Mouse (Mus musculus) lung, postnatal 14 days (tissue): ENCODE measurements around the gene Ephx4.
"Not testable (repeated sequence)": the region's sequence is repeated elsewhere in the genome, so short reads cannot be mapped to it uniquely, and the experiment has no call there.

Experiments used
- DNase-seq: peaks from one replicate; pipeline ENCODE4 v3.0.0; 2021

The Ephx4 gene

GRCm38 (mm10) chr5:107402436-107402835, at the start of gene Ephx4:
Gene Ephx4 (plus strand): TSS chr5:107402736.
- no peak for DNase-seq

- no peak for DNase-seq
Measured at GRCm38 (mm10) chr5:107353981-107354380, 48.6 kb upstream of the Ephx4 start.

DNA sequence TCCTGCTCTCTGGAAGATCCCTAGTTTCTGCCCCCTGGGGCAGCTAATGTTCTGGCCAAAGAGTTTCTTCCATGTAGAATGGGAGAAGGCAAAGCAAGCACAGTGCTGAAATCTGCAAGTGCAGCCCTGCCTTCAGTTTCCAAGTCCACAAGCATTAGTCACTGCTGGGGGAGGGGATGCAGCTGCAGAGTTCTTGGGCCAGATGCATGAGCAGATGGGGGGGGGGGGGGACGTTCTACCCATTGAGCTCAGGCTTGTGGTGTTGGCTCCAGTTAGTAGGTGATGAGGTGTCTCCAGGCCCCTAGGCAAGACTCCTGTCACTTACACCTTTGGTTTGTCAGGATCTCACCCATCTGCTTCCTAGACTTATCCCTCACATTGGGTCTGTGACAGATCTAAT, 46.7 kb upstream of the Ephx4 start:
- DNase-seq: peak; percentile 11

GRCm38 (mm10) chr5:107357723-107358122, 44.8 kb upstream of the Ephx4 start:
- no peak for DNase-seq

DNA sequence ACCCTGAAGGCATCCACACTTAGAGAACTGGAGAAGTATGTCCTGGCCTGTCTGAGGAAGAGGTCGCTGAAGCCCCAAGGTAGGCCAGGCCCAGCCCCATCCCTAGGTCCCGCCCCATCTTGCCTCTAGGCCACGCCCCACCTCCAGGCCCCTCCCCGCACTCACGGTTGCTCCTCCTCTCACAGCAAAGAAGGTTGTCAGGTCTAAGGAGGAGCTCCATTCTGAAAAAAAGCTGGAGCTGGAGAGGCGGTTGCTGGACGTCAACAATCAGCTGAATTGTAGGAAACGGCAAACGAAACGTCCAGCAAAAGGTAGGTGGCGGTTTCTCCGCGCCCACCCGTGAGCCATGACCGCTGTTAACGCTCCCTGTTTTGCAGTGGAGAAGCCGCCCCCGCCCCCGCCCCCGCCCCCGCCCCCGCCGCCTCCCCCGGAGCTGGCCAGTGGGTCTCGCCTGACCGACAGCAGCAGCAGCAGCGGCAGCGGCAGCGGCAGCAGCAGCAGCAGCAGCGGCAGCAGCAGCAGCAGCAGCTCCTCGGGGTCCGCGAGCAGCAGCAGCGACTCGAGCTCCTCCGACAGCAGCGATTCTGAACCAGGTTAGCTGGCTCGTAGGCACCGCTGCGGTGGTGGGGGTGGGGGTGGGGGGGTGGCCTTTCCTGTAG, 43.0 kb upstream of the Ephx4 start:
- DNase-seq: peak; percentile 89

DNA sequence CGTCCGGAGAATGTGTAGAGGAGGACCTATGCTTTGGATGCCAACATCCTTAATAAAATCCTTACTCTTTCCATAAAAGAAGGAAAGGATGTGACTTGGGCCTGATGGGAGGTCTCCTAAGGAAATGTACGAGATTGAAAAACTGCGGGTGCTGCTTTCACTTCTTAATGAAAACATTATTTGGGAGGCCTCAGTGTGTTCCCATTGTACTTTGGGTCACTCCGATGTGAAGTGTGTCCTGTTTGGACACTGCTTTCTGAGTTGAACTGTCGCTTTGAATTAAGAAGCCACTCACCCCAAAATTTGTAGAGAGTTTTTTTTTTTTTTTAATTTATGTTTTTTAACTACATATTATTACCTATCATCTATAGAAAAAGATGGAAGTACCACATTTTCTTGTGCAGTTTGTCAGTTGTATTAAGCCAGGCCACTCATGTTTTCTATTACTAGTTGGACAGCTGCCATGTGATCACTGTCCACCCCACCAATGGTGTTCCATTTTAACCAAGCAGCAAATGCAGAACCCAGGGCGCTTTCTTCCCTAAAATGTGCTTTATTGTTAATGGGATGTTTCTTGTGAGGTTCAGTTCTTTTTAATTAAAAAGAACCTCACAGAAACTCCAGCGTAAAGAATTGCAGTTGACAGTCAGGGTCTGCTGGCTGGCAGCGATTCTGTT, 42.3 kb upstream of the Ephx4 start:
- DNase-seq: peak; percentile 4

DNA sequence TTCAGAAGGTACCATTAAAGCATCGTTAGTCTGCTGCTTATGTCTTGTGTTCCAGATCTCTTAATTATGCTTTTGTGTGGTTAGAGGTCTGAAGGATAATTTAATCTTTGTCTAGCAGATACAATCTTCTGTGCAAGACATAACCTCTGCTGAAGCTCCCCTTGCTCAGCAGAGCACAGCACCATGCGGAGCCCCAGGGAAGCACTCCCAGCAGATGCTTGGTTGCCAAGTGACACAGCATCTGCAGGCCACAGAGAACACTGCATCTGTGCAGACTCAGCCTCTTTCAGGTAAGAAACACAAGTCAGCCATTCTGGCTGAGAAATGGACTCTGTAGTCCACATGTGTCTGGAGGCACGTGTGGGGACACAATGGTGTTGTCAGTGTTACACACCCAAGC, 32.5 kb upstream of the Ephx4 start:
- DNase-seq: no peak

DNA sequence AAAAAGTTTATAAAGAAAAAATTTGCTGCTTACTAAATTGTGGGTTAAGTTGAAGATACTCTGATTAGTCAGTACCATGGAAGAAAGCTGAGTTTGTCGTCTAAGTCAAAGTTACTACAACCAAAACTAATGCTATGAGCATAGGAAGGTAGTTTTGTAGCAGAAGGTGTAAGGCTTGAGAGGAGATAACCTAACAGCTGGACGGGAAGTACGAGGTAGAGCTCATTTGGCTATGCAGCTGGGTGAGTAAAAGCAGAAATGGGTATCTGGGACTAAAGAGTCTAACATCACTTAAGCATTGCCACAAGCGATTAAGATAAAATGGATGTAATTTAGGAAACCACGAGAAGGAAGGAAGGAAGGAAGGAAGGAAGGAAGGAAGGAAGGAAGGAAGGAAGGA, 31.2 kb upstream of the Ephx4 start:
- DNase-seq: no peak

DNA sequence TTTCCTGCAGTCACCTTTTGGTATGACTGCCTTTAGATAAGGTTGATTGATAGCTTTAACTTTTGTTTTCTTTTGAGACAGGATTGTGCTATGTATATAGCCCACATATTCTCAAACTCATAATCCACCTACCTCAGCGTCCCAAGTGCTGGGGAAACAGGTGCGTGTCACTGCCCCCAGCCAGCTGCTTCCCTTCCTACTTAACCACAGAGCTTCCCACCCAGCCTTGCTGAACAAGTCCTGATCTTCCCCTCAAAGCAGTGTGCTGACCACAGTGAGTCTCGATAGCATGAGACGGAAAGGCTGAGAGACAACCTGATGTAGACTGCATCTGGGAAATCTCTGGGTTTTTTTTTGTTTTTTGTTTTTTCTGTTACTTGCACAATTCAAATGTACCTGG, 29.3 kb upstream of the Ephx4 start:
- DNase-seq: no peak

DNA sequence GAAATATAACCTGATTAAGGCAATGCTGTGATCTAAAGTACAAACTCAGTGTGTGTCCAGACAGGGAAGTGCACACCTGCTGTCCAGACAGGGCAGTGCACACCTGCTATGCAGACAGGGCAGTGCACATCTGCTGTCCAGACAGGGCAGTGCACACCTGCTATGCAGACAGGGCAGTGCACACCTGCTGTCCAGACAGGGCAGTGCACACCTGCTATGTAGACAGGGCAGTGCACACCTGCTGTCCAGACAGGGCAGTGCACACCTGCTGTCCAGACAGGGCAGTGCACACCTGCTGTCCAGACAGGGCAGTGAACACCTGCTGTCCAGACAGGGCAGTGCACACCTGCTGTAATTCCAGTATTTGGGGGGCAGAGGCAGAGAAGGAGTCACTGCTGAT, 16.1 kb upstream of the Ephx4 start:
- not testable (repeated sequence) for DNase-seq

DNA sequence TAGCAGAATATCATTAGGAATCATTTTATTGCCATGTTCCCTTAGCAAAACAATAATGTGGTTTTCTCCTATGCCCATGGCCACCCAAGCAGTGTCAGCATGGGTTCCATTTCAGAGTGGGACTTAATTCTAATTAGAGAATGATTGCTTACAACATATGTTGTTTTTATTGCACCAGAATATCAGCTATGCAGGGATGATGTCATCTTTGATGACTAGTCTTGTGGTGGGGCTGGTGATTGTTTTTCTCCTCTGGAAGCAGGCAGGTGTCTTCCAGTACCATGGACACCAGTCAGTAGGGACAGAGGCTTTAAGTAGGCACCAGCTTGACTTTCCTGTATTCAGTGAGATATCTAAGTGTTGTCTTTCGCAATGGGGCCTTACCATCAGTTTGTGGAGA, 14.7 kb upstream of the Ephx4 start:
- no peak for DNase-seq

DNA sequence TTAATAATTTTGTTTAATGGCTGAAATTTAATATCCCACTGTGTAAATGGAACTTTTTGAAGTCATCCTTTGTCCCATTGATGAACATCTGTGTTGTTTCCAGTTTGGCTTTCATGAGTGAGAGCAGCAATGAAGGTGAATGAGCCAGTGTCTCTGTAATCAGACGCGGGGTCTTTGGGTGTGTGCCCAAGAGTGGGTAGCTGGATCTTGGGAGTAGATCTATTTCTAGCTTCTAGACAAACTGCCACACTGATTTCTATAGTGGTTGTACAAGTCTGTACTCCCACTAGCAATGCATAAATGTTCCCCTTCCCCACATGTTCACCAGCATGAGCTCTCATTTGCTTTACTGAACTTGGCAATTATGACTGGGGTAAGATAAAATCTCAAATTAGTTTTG, 13.2 kb upstream of the Ephx4 start:
- DNase-seq: no peak

GRCm38 (mm10) chr5:107394437-107394836, 8.1 kb upstream of the Ephx4 start:
- DNase-seq: no peak

DNA sequence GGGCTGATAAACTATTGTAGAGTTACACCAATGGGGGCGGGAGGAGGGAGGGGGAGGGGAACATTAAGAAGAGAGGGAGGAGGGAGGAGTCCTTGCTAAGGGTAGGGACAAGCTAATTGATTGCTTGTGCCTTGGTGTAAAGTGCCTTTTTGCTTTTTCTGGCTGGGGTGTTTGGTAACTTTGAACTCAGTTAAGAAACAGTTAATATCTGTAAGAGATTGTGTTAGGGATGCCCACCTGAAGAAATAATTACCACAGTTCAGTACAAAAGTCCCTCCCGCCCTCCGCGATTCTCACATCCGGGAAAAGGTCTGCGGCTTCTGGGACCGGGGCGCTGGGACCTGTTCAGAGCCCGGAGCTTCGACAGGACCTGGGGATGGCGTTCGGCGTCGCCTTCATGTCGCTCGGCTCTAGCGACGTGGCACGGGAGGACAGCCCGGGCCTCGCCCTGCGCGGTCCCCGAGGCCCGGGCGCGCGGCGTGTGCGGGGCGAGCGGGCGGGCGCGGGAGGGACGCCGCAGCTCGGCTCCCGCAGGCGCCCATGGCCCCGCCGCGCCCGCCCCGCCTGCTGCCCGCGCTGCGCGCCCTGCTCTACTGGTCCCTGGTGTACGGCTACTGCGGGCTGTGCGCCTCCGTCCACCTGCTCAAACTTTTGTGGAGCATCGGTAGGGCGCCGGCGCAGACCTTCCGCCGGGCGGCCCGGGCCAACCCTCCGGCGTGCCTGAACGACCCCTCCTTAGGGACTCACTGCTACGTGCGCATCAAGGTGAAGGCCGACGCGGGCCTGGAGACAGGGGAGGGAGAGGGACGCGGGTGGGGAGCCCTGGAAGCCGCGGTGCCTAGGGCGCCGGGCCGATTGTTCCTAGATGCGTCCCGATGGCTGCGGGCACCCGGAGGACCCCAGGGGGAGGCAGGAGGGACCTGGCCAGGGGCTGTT, 743 bp downstream of the Ephx4 start:
- peak; percentile 11 for DNase-seq

- DNase-seq: no peak
Measured at GRCm38 (mm10) chr5:107403947-107404684, 1.6 kb downstream of the Ephx4 start.

- DNase-seq: no peak
Measured at GRCm38 (mm10) chr5:107405361-107405760, 2.8 kb downstream of the Ephx4 start.

- DNase-seq: no peak
Measured at GRCm38 (mm10) chr5:107410305-107410704, 7.8 kb downstream of the Ephx4 start.

GRCm38 (mm10) chr5:107411326-107411725, 8.8 kb downstream of the Ephx4 start:
- DNase-seq: no peak

DNA sequence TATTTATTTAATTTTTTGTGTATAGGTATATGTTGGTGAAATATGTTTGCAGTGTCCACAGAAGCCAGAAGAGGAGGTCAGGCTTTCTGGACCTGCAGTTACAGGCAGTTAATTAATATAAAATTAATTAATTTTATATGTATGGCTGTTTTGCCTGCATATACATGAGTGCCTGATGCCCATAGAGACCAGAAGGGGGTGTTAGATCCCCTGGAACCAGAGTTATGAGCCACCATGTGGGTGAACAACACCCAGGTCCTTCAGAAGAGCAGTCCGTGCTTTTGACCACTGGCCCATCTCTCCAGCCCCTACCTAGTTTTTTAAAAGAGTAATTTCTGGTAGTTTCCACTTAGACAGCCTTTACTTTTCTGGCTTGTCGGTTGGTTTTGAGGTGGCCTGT, 9.7 kb downstream of the Ephx4 start:
- DNase-seq: no peak

DNA sequence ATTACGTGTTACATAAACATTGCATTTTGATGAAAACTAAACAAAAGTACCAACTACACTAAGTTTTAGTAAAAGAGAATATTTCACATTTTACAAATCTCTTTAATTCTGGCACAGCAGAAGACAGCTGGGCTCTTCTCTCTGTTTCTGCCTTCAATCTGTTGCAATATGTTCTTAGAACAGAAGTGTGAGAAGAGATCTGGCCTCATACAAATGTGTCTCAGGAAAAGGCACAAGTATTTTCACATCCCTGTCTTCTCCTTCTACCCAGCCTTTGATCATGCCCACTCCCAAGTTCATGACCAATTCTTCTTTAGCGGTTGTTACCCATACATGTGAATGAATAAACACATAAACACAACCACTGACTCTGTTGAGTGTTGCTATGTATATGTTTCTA, 12.6 kb downstream of the Ephx4 start:
- DNase-seq: no peak

- DNase-seq: no peak
Measured at GRCm38 (mm10) chr5:107421676-107422075, 19.1 kb downstream of the Ephx4 start.

GRCm38 (mm10) chr5:107431249-107431648, 28.7 kb downstream of the Ephx4 start, which contains the start of gene Lpcat2b:
Gene Lpcat2b (plus strand): TSS chr5:107431549.
- no peak for DNase-seq

GRCm38 (mm10) chr5:107434001-107434400, 31.5 kb downstream of the Ephx4 start:
- DNase-seq: no peak
